Mouse (Mus musculus) liver, postnatal 0 days (tissue): ENCODE measurements at regions not wholly inside any gene's neighbourhood (a gene's known extent, or its start where the extent isn't known, plus 50 kb on each side); places are given as distances from the start of the nearest gene placed in this dataset.
A peak's percentile ranks its signal among the peaks of the same experiment; 100 is the strongest.

ENCODE experiments used
- ATAC-seq: fragments of 200-750 bp; cut with Nextera tagmentation; 2 replicates; pipeline ENCODE4 v1.8.0; 2017; ENCODE audit warnings: mild to moderate bottlenecking, moderate library complexity
- DNase-seq: peaks from one replicate; pipeline ENCODE4 v3.0.0-alpha.2; 2016
- H3K27ac ChIP-seq: fragments of 300-500 bp; sonication (generic); 2 replicates; pipeline ENCODE4 v1.5.1; 2014; ENCODE audit warnings: antibody characterized with exemption, moderate library complexity, mild to moderate bottlenecking, low read depth
- H3K27me3 ChIP-seq: fragments of 300-500 bp; sonication (generic); 2 replicates; pipeline ENCODE4 v1.6.1; 2014; ENCODE audit warnings: low read length, control low read depth, mixed read lengths; ENCODE audit not compliant: insufficient read depth
- H3K36me3 ChIP-seq: fragments of 300-500 bp; sonication (generic); replicated peaks from 2 replicates; pipeline ENCODE4 v1.6.1; 2014; ENCODE audit warnings: mild to moderate bottlenecking, control low read depth, low read length, moderate library complexity, mixed read lengths; ENCODE audit not compliant: insufficient read depth
- H3K4me1 ChIP-seq: fragments of 300-500 bp; sonication (generic); 2 replicates; pipeline ENCODE4 v1.6.1; 2014; ENCODE audit warnings: antibody characterized with exemption, mild to moderate bottlenecking, control low read depth; ENCODE audit not compliant: insufficient read depth
- H3K4me2 ChIP-seq: fragments of 300-500 bp; sonication (generic); 2 replicates; pipeline ENCODE4 v1.6.1; 2014; ENCODE audit warnings: low read depth, mild to moderate bottlenecking, low read length, moderate library complexity, mixed read lengths
- H3K4me3 ChIP-seq: fragments of 300-500 bp; sonication (generic); 2 replicates; pipeline ENCODE4 v1.5.1; 2014; ENCODE audit warnings: low read depth, low read length
- H3K9ac ChIP-seq: fragments of 300-500 bp; sonication (generic); replicated peaks from 2 replicates; pipeline ENCODE4 v1.6.1; 2014; ENCODE audit warnings: mild to moderate bottlenecking, moderate library complexity
- H3K9me3 ChIP-seq: fragments of 300-500 bp; sonication (generic); 2 replicates; pipeline ENCODE4 v1.6.1; 2016; ENCODE audit warnings: mild to moderate bottlenecking, control low read depth, low read length, mixed read lengths
- CTCF ChIP-seq: sonication (generic); IDR thresholded peaks from 2 replicates; pipeline ENCODE4 v1.5.1; 2016; ENCODE audit warnings: antibody characterized with exemption, low read depth
- EP300 ChIP-seq: IDR thresholded peaks from 2 replicates; pipeline ENCODE4 v1.6.1; 2016; ENCODE audit warnings: antibody characterized with exemption, low read depth, mild to moderate bottlenecking
- WGBS: fragments of 180-500 bp; shearing (Covaris S2); extraction: QIAGEN DNeasy Blood & Tissue Kit; methylation state at CpG from one replicate; pipeline ENCODE4 v1.1.7; 2014; ENCODE audit not compliant: insufficient replicate concordance; 5-methylcytosine and 5-hydroxymethylcytosine counted together

DNA sequence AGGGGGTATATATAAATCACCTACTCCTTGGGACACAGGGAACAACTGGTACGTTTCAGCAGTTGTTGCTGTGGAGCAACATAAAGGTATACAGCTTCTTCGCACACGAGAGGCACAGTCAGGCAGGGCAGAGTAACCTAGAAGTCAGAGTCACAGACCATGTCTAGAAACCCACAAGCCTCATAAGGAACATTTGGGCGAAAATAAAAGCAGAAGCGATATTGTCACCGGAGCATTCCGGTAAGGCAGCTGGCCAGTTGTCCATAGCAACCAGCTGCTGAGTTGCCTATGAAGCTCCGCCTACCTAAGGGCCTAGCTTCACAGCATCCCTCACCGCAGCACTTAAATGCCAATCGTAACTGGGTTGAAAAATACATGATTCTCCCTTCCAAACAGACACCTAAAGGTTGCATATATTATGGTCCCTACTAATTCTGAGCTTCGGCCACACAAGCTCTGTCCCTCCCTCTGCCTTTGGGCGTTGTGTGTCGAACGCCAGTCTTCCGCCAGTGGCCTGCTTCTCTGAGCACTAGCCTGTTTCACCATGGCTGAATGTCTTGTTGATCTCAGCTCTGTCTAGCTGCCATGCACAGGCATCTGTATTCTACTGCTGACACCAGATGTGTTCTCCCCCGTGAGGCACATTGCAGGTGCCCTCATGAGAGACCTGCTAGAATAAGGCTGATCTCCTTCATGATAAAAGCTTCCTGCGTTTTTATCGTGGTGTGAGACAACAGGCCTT lies 165.1 kb upstream of the Mkln1 start:
- no peak for TF ChIP-seq EP300
- no peak for TF ChIP-seq CTCF
- Histone ChIP-seq H3K27ac (no peak overlapping the region), H3K36me3 (no peaks in the 10 kb centered on the region), H3K9me3 (no peaks in the 10 kb centered on the region), H3K27me3 (no peaks in the 10 kb centered on the region), H3K4me2 (no peak overlapping the region), H3K9ac (no peak overlapping the region), H3K4me1 (no peaks in the 10 kb centered on the region), H3K4me3 (no peak overlapping the region)
- 49% methylated on average over 18 of the region's 18 CpGs for WGBS
- DNase-seq (peak; percentile 23), ATAC-seq (peak; percentile 27; the same call in 1 of the 2 replicates)

DNA sequence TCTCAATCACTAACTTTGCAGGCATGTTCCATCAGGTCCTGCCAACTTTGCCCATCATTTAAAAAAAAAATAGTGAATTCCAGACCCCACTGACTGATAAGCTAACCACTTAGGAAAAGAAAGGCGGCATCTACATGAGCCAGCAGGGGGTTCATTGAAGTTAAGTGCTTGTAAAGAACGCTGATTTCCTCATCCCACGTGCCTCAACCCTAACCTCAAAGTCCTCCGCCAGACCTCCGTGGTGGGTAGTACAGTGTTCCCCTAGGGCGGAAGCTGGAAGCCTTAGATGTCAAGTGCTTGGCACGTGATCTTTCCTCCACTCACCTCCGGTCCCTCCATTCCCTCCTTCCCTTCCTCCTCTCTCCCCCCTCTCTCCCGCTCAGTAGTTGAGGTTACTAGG lies 158.5 kb upstream of the Mkln1 start:
- no peak for TF ChIP-seq EP300
- no peak for TF ChIP-seq CTCF
- 10% methylated on average over 9 of the region's 9 CpGs for WGBS
- Histone ChIP-seq H3K27me3 (no peaks in the 10 kb centered on the region), H3K36me3 (no peaks in the 10 kb centered on the region), H3K4me3 (no peak overlapping the region), H3K4me1 (no peaks in the 10 kb centered on the region), H3K4me2 (no peak overlapping the region), H3K27ac (no peak overlapping the region), H3K9me3 (no peaks in the 10 kb centered on the region), H3K9ac (no peak overlapping the region)
- no peak for ATAC-seq
- DNase-seq: no peak

DNA sequence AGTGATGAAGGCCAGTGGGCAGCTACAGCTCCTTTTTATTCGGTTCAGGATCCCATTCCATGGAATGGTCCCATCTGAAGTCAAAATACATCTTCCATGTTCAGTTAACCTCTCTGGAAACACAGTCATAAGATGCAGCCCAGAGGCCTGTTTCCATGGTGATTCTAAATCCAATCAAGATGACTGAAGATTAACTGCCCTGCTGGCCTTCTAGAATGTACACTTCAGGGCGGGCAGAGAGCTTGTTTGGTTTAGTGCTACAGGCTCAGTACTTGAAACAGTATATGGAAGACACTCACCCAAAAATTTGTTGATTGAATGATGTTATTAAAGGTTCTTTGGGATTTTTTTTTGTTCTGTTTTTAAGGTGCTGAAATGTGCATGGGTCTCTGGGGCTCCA lies 148.0 kb upstream of the Mkln1 start:
- Histone ChIP-seq H3K27me3 (no peaks in the 10 kb centered on the region), H3K4me3 (no peak overlapping the region), H3K36me3 (no peaks in the 10 kb centered on the region), H3K9ac (no peak overlapping the region), H3K27ac (no peak overlapping the region), H3K9me3 (no peaks in the 10 kb centered on the region), H3K4me2 (no peak overlapping the region), H3K4me1 (no peaks in the 10 kb centered on the region)
- TF ChIP-seq CTCF: no peak
- no peak for TF ChIP-seq EP300
- 61% methylated on average over 2 of the region's 2 CpGs for WGBS
- DNase-seq: no peak
- ATAC-seq: no peak

DNA sequence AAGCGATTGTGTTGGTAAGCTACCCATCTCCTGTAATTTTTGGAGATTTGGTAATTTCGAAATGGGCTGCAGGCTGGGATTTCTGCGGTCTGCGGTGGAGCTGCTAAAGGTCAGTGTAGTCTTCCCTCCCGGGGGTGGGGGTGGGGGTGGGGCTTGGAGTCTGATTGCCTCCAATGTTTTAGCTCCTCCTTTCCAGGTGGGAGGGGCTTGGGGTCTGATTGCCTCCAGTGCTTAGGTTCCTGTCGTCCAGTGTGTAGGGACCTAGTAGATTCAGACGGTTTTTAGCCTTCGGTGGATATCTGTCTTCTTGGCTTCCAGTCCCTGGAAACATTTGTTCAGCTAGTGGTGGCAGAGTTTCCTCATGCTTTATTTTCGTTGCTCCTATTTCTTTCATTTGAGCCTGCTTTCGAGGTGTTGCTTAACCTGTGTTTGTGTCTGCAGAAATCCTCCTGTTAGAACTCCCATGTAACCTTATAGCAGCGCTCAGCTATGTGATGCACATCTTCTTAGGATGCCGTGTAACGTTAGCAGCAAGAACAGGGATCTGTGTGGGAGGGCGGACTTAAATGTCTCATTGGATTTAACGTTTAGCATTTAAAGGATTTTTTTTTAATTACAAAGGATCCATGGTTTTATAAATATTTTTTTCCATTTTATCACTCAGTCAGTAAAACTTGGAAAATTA lies 145.1 kb upstream of the Mkln1 start:
- DNase-seq: peak; percentile 81
- no peak for TF ChIP-seq EP300
- no peaks in the 10 kb centered on the region for H3K9me3 ChIP-seq
- H3K27me3 ChIP-seq: no peaks in the 10 kb centered on the region
- peak overlapping the region; percentile 62 for H3K4me2 ChIP-seq
- H3K27ac ChIP-seq: no peak overlapping the region
- H3K4me1 ChIP-seq: no peaks in the 10 kb centered on the region
- peak; percentile 93 for ATAC-seq
- H3K9ac ChIP-seq: no peak overlapping the region
- WGBS: 18% methylated on average over 15 of the region's 15 CpGs
- no peaks in the 10 kb centered on the region for H3K36me3 ChIP-seq
- peak overlapping the region; percentile 13; the same call in 1 of the 2 replicates for H3K4me3 ChIP-seq

DNA sequence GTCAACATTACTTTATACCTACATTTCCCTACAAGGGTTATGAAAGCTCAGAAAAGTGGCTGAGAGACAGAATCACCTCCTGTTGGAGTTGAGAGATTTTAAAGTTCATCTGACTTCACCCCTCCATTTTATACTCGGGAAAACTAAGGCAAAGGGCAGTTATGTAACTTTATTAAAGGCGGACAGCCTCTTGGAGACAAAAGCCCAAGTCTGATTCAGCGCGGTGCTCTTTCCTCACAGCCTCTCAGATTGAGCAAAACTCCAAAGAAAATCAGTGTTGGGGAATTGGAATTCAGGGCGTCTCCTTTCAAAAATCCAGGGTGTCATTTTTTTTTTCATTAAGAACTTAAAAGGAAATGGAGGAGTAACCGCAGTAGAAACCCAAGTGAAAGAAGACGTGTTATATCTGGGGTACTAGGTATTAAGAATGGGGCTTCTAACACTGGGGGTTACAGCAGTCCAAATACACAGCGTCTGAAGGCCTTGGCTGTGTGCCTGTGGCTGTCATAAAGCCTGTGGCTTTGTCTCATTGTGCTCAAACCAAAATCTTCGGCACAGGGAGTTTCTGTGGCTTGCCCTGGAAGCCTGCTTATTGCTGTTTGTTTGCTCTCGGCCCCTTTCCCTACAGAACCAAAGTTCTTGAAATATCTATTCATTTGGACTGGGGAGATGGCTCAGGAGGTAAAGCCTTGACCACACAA lies 137.7 kb upstream of the Mkln1 start:
- 72% methylated on average over 10 of the region's 10 CpGs for WGBS
- Histone ChIP-seq H3K4me1 (no peaks in the 10 kb centered on the region), H3K36me3 (no peaks in the 10 kb centered on the region), H3K4me3 (no peak overlapping the region), H3K27me3 (no peaks in the 10 kb centered on the region), H3K27ac (no peak overlapping the region), H3K4me2 (no peak overlapping the region), H3K9ac (no peak overlapping the region), H3K9me3 (no peaks in the 10 kb centered on the region)
- no peak for TF ChIP-seq CTCF
- no peak for TF ChIP-seq EP300
- DNase-seq: no peak
- ATAC-seq: no peak

DNA sequence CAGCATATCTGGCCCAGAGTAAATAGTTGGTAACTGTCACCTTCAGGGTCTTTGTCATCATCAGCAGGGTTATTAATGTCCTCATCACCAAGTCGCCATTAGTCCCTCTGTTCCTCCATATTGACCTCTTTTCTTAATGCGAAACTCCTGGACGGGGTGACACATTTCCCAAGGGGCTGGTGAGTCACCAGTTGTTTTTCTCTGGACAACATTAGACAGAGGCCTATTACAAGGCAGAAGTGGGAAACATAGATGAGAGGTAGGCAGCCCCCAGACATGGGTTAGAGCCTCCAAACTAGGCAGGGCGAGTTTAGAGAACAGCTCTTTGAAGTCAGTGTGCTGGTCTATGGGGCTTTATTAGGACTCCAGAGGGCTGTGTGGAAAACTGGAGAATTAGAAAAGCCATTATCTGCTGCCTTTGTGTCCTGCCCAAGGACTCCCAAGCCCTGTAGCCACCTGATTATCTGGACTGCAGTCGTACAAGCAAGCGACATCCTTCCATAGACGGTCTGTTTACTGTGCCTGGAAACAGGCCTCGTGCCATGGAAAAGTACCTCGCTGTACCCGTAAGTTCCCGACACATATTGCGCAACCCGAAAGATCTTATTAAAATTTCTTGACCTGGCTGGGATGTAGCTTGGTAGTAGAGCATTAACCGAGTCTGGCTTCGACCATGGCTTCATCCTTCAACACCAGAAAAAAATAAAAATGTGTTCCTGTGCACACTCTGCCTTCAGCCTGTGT lies 136.6 kb upstream of the Mkln1 start:
- Histone ChIP-seq H3K27ac (no peak overlapping the region), H3K9me3 (no peaks in the 10 kb centered on the region), H3K9ac (no peak overlapping the region), H3K4me3 (no peak overlapping the region), H3K4me1 (no peaks in the 10 kb centered on the region), H3K4me2 (no peak overlapping the region), H3K36me3 (no peaks in the 10 kb centered on the region), H3K27me3 (no peaks in the 10 kb centered on the region)
- TF ChIP-seq CTCF (no peak), EP300 (no peak)
- DNase-seq (no peak), ATAC-seq (no peak)
- 76% methylated on average over 15 of the region's 15 CpGs for WGBS
